14 mouse cellular contexts compared by ENCODE assay signal in genomic region chr7:70329521-70330206, GRCm38 (mm10). TPM values are rescaled to one million over a fixed set of nuclear protein-coding genes. Genes with fewer than 3 reads are reported as not detected.
DNase-seq lines count a peak whose midpoint lies in the region; ATAC-seq and TF ChIP-seq lines count a peak whose summit lies in the region.
"Had no signal": no experiment of that assay in that cellular context is flagged by ENCODE, and none has a peak within 500 bp of the region (broad histone marks: within the 10 kb centered on the region; RNA-seq: fewer than 3 reads in every experiment).

No protein-coding gene starts in this region.

- H3K27ac ChIP-seq in embryonic facial prominence, embryonic 11.5 days (replicated peaks; ENCODE audit: low read depth, low read length) = no peak overlapping the region
- H3K27ac ChIP-seq in hindbrain, embryonic 12.5 days = peak overlapping the region; percentile 86
- H3K27ac ChIP-seq in midbrain, embryonic 16.5 days (ENCODE audit: low read length) = peak overlapping the region; percentile 78
- H3K27ac ChIP-seq: limb, embryonic 15.5 days had no signal

- WGBS in embryonic facial prominence, embryonic 11.5 days = 5% methylated on average over 19 of the region's 19 CpGs
- WGBS in hindbrain, embryonic 12.5 days = 6% methylated on average over 19 of the region's 19 CpGs
- 9% methylated on average over 19 of the region's 19 CpGs for WGBS in midbrain, embryonic 16.5 days

- ATAC-seq in embryonic facial prominence, embryonic 11.5 days (replicated peaks; ENCODE audit: insufficient number of reproducible peaks, low FRiP score, low TSS enrichment, low read depth) = no peak
- no peak for ATAC-seq in hindbrain, embryonic 12.5 days (ENCODE audit: low FRiP score)
- no peak for ATAC-seq in midbrain, embryonic 16.5 days
- ATAC-seq: lung, postnatal 0 days had no signal

- no peaks in the 10 kb centered on the region for H3K9me3 ChIP-seq in E14TG2a.4 (ENCODE audit: low read length)
- H3K9me3 ChIP-seq in embryonic facial prominence, embryonic 11.5 days (replicated peaks; ENCODE audit: control insufficient read depth, low read length) = no peaks in the 10 kb centered on the region
- no peaks in the 10 kb centered on the region for H3K9me3 ChIP-seq in hindbrain, embryonic 12.5 days (replicated peaks)
- no peaks in the 10 kb centered on the region for H3K9me3 ChIP-seq in midbrain, embryonic 16.5 days (replicated peaks; ENCODE audit: control insufficient read depth, low read length, poor library complexity, severe bottlenecking)
- H3K9me3 ChIP-seq: limb, embryonic 15.5 days had no signal

- 0 out of 2 replicates have a peak overlapping the region, but pooled peaks have one; percentile 29 for H3K4me3 ChIP-seq in E14TG2a.4 (replicated peaks; ENCODE audit: low read length)
- H3K4me3 ChIP-seq in embryonic facial prominence, embryonic 11.5 days (ENCODE audit: low read depth, low read length) = no peak overlapping the region; the same call in 1 of the 2 replicates
- H3K4me3 ChIP-seq in hindbrain, embryonic 12.5 days = peak overlapping the region; percentile 37
- no peak overlapping the region for H3K4me3 ChIP-seq in midbrain, embryonic 16.5 days (ENCODE audit: low read depth, low read length)

- peaks cover 95% of the 10 kb centered on the region for H3K27me3 ChIP-seq in E14TG2a.4 (ENCODE audit: insufficient read depth, low read length)
- H3K27me3 ChIP-seq in embryonic facial prominence, embryonic 11.5 days (ENCODE audit: control insufficient read depth, insufficient read depth, low read length) = peaks cover 37% of the 10 kb centered on the region
- H3K27me3 ChIP-seq in hindbrain, embryonic 12.5 days = peaks cover 85% of the 10 kb centered on the region
- H3K27me3 ChIP-seq in midbrain, embryonic 16.5 days (ENCODE audit: control insufficient read depth, insufficient read depth, low read depth, low read length) = peaks cover 46% of the 10 kb centered on the region

- intact Hi-C loops in left cerebral cortex, postnatal 14 days (cut with DNase I) = loop anchor here (5.0 kb wide), 3 partner anchors 42 to 517 kb away; no protein-coding TSS in a partner anchor

- H3K36me3 ChIP-seq in E14TG2a.4 (ENCODE audit: insufficient read depth, low read length) = no peaks in the 10 kb centered on the region
- no peaks in the 10 kb centered on the region for H3K36me3 ChIP-seq in embryonic facial prominence, embryonic 11.5 days (replicated peaks; ENCODE audit: control insufficient read depth, insufficient read depth, low read depth, low read length)
- H3K36me3 ChIP-seq in hindbrain, embryonic 12.5 days = no peaks in the 10 kb centered on the region
- no peaks in the 10 kb centered on the region for H3K36me3 ChIP-seq in midbrain, embryonic 16.5 days (ENCODE audit: control insufficient read depth, insufficient read depth, low read length)
- H3K36me3 ChIP-seq: limb, embryonic 15.5 days had no signal

- 0 out of 2 replicates have a peak overlapping the region, but pooled peaks have one; percentile 20 for H3K4me2 ChIP-seq in embryonic facial prominence, embryonic 11.5 days (ENCODE audit: low read depth, low read length)
- peak overlapping the region; percentile 77 for H3K4me2 ChIP-seq in hindbrain, embryonic 12.5 days (replicated peaks)
- peak overlapping the region; percentile 32; the same call in 1 of the 2 replicates for H3K4me2 ChIP-seq in midbrain, embryonic 16.5 days (ENCODE audit: low read length)
- H3K4me2 ChIP-seq: limb, embryonic 15.5 days had no signal

- TF ChIP-seq CTCF in E14TG2a.4 (conservative IDR thresholded peaks at IDR 0.05; ENCODE audit: low read length) = no peak

- peak; percentile 10 for DNase-seq in embryonic facial prominence, embryonic 11.5 days (ENCODE audit: low spot score)
- no peak for DNase-seq in left cerebral cortex, postnatal 14 days (ENCODE audit: low spot score in 2 of 2)
- DNase-seq in heart, adult 9 months (ENCODE audit: low spot score in 2 of 2) = no peak
- no peak for DNase-seq in spleen, adult 12 weeks (ENCODE audit: low spot score)
- DNase-seq in frontal cortex, postnatal 25 days (ENCODE audit: low spot score in 2 of 2) = no peak
- DNase-seq: B cell, adult 2 months; cerebellum, adult 9-11 months; kidney, postnatal 14 days; thymus, adult 18-20 months had no signal

- H3K4me1 ChIP-seq in E14TG2a.4 (replicated peaks; ENCODE audit: low read depth, low read length) = peaks cover 56% of the 10 kb centered on the region
- H3K4me1 ChIP-seq in embryonic facial prominence, embryonic 11.5 days (ENCODE audit: control insufficient read depth, insufficient read depth, low read length) = peaks cover 4% of the 10 kb centered on the region
- H3K4me1 ChIP-seq in hindbrain, embryonic 12.5 days = peaks cover 52% of the 10 kb centered on the region
- no peaks in the 10 kb centered on the region; the same call in none of the 2 replicates for H3K4me1 ChIP-seq in midbrain, embryonic 16.5 days (ENCODE audit: control insufficient read depth, insufficient read depth, low read length)

- H3K9ac ChIP-seq in embryonic facial prominence, embryonic 11.5 days (replicated peaks; ENCODE audit: low read length) = no peak overlapping the region
- peak overlapping the region; percentile 41; the same call in 1 of the 2 replicates for H3K9ac ChIP-seq in hindbrain, embryonic 12.5 days
- H3K9ac ChIP-seq in midbrain, embryonic 16.5 days (ENCODE audit: low read depth, low read length) = no peak overlapping the region
- H3K9ac ChIP-seq: limb, embryonic 15.5 days had no signal

RNA-seq across cellular contexts. Expression of gene Nr2f2, which starts 36.9 kb away (rescaled TPM):
- polyA plus RNA-seq in embryonic facial prominence, embryonic 11.5 days (2014; fragmentation: Nextera tagmentation; extraction: Ambion mirVana) = 106 and 114 TPM in 2 replicates
- polyA plus RNA-seq in hindbrain, embryonic 12.5 days (2016; fragmentation: Nextera tagmentation; extraction: Ambion mirVana) = 133 and 146 TPM in 2 replicates
- polyA plus RNA-seq in midbrain, embryonic 16.5 days (2015; fragmentation: Nextera tagmentation; extraction: Ambion mirVana) = 78.0 and 102 TPM in 2 replicates
- total RNA-seq in left cerebral cortex, postnatal 14 days (2021) = 10 to 100 TPM; 36.7 to 46.6 TPM

Comparison
In these comparisons a context has a peak if more than half of its experiments do, and no peak if none do; other contexts are left out.
1. H3K4me3 ChIP-seq: peak in E14TG2a.4 (single experiment) and hindbrain, embryonic 12.5 days (single experiment); none in embryonic facial prominence, embryonic 11.5 days (single experiment) and midbrain, embryonic 16.5 days (single experiment).
2. H3K4me2 ChIP-seq: peak in every context shown above with its lines; median percentile 77 in hindbrain, embryonic 12.5 days; 32 in midbrain, embryonic 16.5 days; 20 in embryonic facial prominence, embryonic 11.5 days.